Mouse (Mus musculus) E14TG2a.4 (cell line): ENCODE measurements around the gene Cbx7.

Experiments
- CTCF ChIP-seq: conservative IDR thresholded peaks from 2 replicates; pipeline ENCODE4 v1.5.1; 2014; ENCODE audit warnings: low read length
- NANOG ChIP-seq: IDR thresholded peaks from 2 replicates; pipeline ENCODE4 v1.6.1; 2014; ENCODE audit warnings: borderline replicate concordance, low read length, mixed read lengths
- POU5F1 ChIP-seq: IDR thresholded peaks from 2 replicates; pipeline ENCODE4 v1.6.1; 2014; ENCODE audit warnings: low read length, borderline replicate concordance

DNA sequence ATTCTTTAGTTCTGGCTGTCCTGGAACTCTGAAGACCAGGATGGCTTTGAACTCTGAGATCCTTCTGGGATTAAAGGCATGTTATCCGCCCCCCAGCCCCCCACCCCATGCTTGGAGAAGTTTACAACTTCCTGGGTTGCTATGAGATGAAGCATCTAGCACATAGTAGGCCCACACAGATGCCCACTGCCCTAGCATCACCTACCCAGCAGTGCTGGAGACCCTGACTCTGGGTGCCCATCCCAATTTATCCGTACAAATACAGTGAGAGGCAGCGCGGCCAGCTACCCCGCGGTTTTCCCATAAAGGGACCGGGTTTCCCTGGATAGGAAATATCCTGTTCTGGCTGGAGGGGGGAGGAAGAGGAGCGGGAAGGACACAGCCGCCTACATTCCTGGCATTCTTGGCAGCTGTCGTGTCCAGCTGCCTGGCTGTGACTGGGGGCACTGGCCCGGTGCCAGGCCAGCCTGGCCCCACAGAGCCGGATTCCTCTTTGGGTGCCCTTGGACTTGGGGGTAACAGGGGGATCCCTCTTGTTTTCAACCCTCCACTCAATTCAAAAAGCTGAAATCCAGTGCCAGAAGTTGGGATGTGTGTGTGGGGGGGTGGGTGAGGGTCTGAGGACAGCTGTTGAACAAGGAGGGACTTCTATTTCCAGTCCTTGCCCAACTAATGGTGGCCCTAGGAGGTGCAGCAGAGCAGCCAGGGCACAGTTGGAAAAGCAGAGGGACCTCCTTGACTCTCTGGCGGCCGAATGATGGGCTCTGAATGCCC is 19.0 kb downstream of the Cbx7 start:
- TF ChIP-seq CTCF (no peak), POU5F1 (no peak), NANOG (no peak)
